9 mouse cellular contexts compared by ENCODE assay signal in the genomic region with DNA sequence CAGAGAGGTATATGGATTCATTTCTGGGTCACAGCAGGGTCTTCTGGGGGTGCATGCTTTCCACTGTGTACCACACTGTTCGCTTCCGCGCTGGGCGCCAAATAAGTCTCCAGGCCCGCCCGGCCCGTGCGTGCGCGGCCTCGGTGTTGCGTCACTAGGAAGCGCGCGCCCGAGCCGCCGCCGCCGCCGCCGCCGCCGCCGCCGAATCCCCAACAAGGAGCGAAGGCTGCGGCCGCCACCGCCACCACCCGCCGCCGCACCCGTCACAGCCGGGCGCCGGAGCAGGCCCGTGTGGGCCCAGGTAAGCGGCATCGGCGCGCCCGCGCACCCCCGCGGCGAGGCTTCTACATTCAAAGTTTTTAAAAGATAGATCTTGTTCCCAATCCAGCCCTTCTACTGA. TPM values are rescaled to one million over a fixed set of nuclear protein-coding genes. Genes with fewer than 3 reads are reported as not detected.
DNase-seq lines count a peak whose midpoint lies in the region; ATAC-seq lines count a peak whose summit lies in the region.
"Not testable (repeated sequence)": the region's sequence is repeated elsewhere in the genome, so short reads cannot be mapped to it uniquely, and the experiment has no call there.
"Had no signal": no experiment of that assay in that cellular context is flagged by ENCODE, and none has a peak within 500 bp of the region (broad histone marks: within the 10 kb centered on the region; RNA-seq: fewer than 3 reads in every experiment).

No protein-coding gene starts in this region.

- peak overlapping the region; percentile 43 for H3K4me3 ChIP-seq in embryonic facial prominence, embryonic 10.5 days
- peak overlapping the region; percentile 29 for H3K4me3 ChIP-seq in hindbrain, embryonic 16.5 days (ENCODE audit: low read length)
- peak overlapping the region; percentile 35 for H3K4me3 ChIP-seq in lung, embryonic 16.5 days (ENCODE audit: low read length)

- not testable (repeated sequence) for H3K4me1 ChIP-seq in embryonic facial prominence, embryonic 10.5 days; hindbrain, embryonic 16.5 days (ENCODE audit: control insufficient read depth, insufficient read depth, low read depth, low read length); lung, embryonic 16.5 days (replicated peaks; ENCODE audit: control insufficient read depth, insufficient read depth, low read length)

- H3K27ac ChIP-seq in embryonic facial prominence, embryonic 10.5 days (replicated peaks); hindbrain, embryonic 16.5 days (ENCODE audit: low read depth, low read length); lung, embryonic 16.5 days (ENCODE audit: low read length): not testable (repeated sequence)

- not testable (repeated sequence) for H3K9me3 ChIP-seq in embryonic facial prominence, embryonic 10.5 days; hindbrain, embryonic 16.5 days (ENCODE audit: control insufficient read depth, low read length); lung, embryonic 16.5 days (ENCODE audit: control insufficient read depth, low read length)

- not testable (repeated sequence) for H3K27me3 ChIP-seq in embryonic facial prominence, embryonic 10.5 days (replicated peaks; ENCODE audit: low read depth, poor library complexity, severe bottlenecking); hindbrain, embryonic 16.5 days (replicated peaks; ENCODE audit: control insufficient read depth, insufficient read depth, low read length); lung, embryonic 16.5 days (ENCODE audit: control insufficient read depth, insufficient read depth, low read depth, low read length)

- DNase-seq in adrenal gland, adult (ENCODE audit: inconsistent age in 2 of 2, low spot score in 1 of 2): peak; percentile 57 to 80
- not testable (repeated sequence) for DNase-seq in embryonic facial prominence, embryonic 10.5 days (ENCODE audit: low spot score)
- peak; percentile 40 to 43 for DNase-seq in layer of hippocampus, postnatal 36 days
- peak; percentile 9 to 12 for DNase-seq in thymus, postnatal 10 days (ENCODE audit: low spot score in 2 of 2)

- not testable (repeated sequence) for H3K36me3 ChIP-seq in embryonic facial prominence, embryonic 10.5 days (replicated peaks); hindbrain, embryonic 16.5 days (ENCODE audit: control insufficient read depth, insufficient read depth, low read length); lung, embryonic 16.5 days (ENCODE audit: control insufficient read depth, insufficient read depth, low read length)

- 68% methylated on average over 47 of the region's 47 CpGs for WGBS in embryonic facial prominence, embryonic 10.5 days
- WGBS in hindbrain, embryonic 16.5 days: 47% methylated on average over 22 of the region's 47 CpGs
- WGBS in lung, embryonic 16.5 days: 37% methylated on average over 24 of the region's 47 CpGs

- ATAC-seq in granulocyte monocyte progenitor cell, adult 5-6 weeks (replicated peaks; ENCODE audit: poor library complexity, severe bottlenecking): peak; percentile 97
- ATAC-seq in hindbrain, embryonic 16.5 days: peak; percentile 99
- peak; percentile 98 for ATAC-seq in lung, embryonic 16.5 days (ENCODE audit: low read depth)
- peak; percentile 94 for ATAC-seq in neutrophil, adult 5-6 weeks (ENCODE audit: extremely low read depth, insufficient number of reproducible peaks, low FRiP score, poor library complexity, severe bottlenecking)

- H3K9ac ChIP-seq in hindbrain, embryonic 16.5 days (ENCODE audit: low read depth, low read length); lung, embryonic 16.5 days (ENCODE audit: low read length): not testable (repeated sequence)

- H3K4me2 ChIP-seq in hindbrain, embryonic 16.5 days (ENCODE audit: low read length): peak overlapping the region; percentile 37
- H3K4me2 ChIP-seq in lung, embryonic 16.5 days (ENCODE audit: low read depth, low read length): peak overlapping the region; percentile 34; the same call in 1 of the 2 replicates

RNA-seq across cellular contexts. Expression of gene Gm21119, which starts 57.1 kb away (rescaled TPM):
- 0.12 TPM in 1 of 2 replicates, not detected in the other for polyA plus RNA-seq in embryonic facial prominence, embryonic 10.5 days (2016; fragmentation: Nextera tagmentation; extraction: Ambion mirVana)
- total RNA-seq in granulocyte monocyte progenitor cell, adult 5-6 weeks (2014; fragmentation: Nextera tagmentation): not detected in 2 replicates
- not detected in 2 replicates for total RNA-seq in granulocyte monocyte progenitor cell, adult 5-6 weeks (2017)
- polyA plus RNA-seq in hindbrain, embryonic 16.5 days (2015; fragmentation: Nextera tagmentation; extraction: Ambion mirVana): 0.33 TPM in 1 of 2 replicates, not detected in the other
- total RNA-seq in layer of hippocampus, postnatal 36 days (2021): 1 to 10 TPM in 1 of 2 experiments, under 1 TPM in 1; 0.67 to 1.0 TPM
- polyA plus RNA-seq in lung, embryonic 16.5 days (2015; fragmentation: Nextera tagmentation; extraction: Ambion mirVana): 0.15 TPM in 1 of 2 replicates, not detected in the other
- 0.23 and 0.61 TPM in 2 replicates for total RNA-seq in neutrophil, adult 5-6 weeks (2017)
- total RNA-seq: CH12.LX had no signal
